Mouse (Mus musculus) forebrain, embryonic 12.5 days (tissue): Measurements from ENCODE around the gene Vars. TPM values are rescaled to one million over a fixed set of nuclear protein-coding genes. Genes with fewer than 3 reads are reported as not detected.
A peak's percentile ranks its signal among the peaks of the same experiment; 100 is the strongest.
"Not testable (repeated sequence)": the region's sequence is repeated elsewhere in the genome, so short reads cannot be mapped to it uniquely, and the experiment has no call there.

Experiments used
- ATAC-seq: fragments of 200-750 bp; cut with Nextera tagmentation; 2 replicates; pipeline ENCODE4 v1.8.0; 2017; ENCODE audit warnings: moderate TSS enrichment; ENCODE audit not compliant: low FRiP score
- H3K27ac ChIP-seq: fragments of 300-500 bp; sonication (generic); 2 replicates; pipeline ENCODE4 v1.5.1; 2016; ENCODE audit warnings: mild to moderate bottlenecking
- H3K27me3 ChIP-seq: fragments of 300-500 bp; sonication (generic); 2 replicates; pipeline ENCODE4 v1.6.1; 2016; ENCODE audit warnings: mild to moderate bottlenecking
- H3K36me3 ChIP-seq: fragments of 300-500 bp; sonication (generic); replicated peaks from 2 replicates; pipeline ENCODE4 v1.6.1; 2016; ENCODE audit warnings: mild to moderate bottlenecking
- H3K4me1 ChIP-seq: fragments of 300-500 bp; sonication (generic); 2 replicates; pipeline ENCODE4 v1.6.1; 2016
- H3K4me2 ChIP-seq: fragments of 300-500 bp; sonication (generic); 2 replicates; pipeline ENCODE4 v1.6.1; 2016; ENCODE audit warnings: mild to moderate bottlenecking, moderate library complexity
- H3K4me3 ChIP-seq: fragments of 300-500 bp; sonication (generic); replicated peaks from 2 replicates; pipeline ENCODE4 v1.5.1; 2016; ENCODE audit warnings: mild to moderate bottlenecking
- H3K9ac ChIP-seq: fragments of 300-500 bp; sonication (generic); 2 replicates; pipeline ENCODE4 v1.6.1; 2016; ENCODE audit warnings: mild to moderate bottlenecking
- H3K9me3 ChIP-seq: fragments of 300-500 bp; sonication (generic); 2 replicates; pipeline ENCODE4 v1.6.1; 2016
- WGBS: fragments of 180-500 bp; shearing (Covaris S2); methylation state at CpG from one replicate; pipeline ENCODE4 v1.1.7; 2016; 5-methylcytosine and 5-hydroxymethylcytosine counted together
- polyA plus RNA-seq: library from polyadenylated mRNA; unstranded; fragments of >200 nt; fragmentation: Nextera tagmentation; extraction: Ambion mirVana; gene quantifications from 2 replicates; pipeline ENCODE4 v1.2.1, GENCODE M21; 2016

The Vars gene
- polyA plus RNA-seq, 1 experiment from 2014 or later: 159 TPM

GRCm38 (mm10) chr17:34959881-34960515, 40.8 kb upstream of the Vars start:
- Histone ChIP-seq H3K9ac (peak overlapping the region; percentile 58; the same call in 1 of the 2 replicates), H3K9me3 (no peaks in the 10 kb centered on the region), H3K4me1 (peaks cover 11% of the 10 kb centered on the region), H3K4me2 (peak overlapping the region; percentile 80), H3K27me3 (peaks cover 39% of the 10 kb centered on the region), H3K27ac (no peak overlapping the region; the same call in 1 of the 2 replicates), H3K36me3 (no peaks in the 10 kb centered on the region), H3K4me3 (peak overlapping the region; percentile 49)
- ATAC-seq: peak; percentile 3; the same call in 1 of the 2 replicates
- 15% methylated on average over 12 of the region's 12 CpGs for WGBS

- Histone ChIP-seq H3K9me3 (no peaks in the 10 kb centered on the region), H3K27me3 (peaks cover 35% of the 10 kb centered on the region), H3K27ac (no peak overlapping the region), H3K4me2 (no peak overlapping the region), H3K36me3 (no peaks in the 10 kb centered on the region), H3K4me3 (no peak overlapping the region), H3K4me1 (peaks cover 11% of the 10 kb centered on the region), H3K9ac (no peak overlapping the region)
- no peak for ATAC-seq
Observed at GRCm38 (mm10) chr17:34960702-34961493, 39.9 kb upstream of the Vars start.

GRCm38 (mm10) chr17:34962125-34962524, 38.7 kb upstream of the Vars start:
- no peaks in the 10 kb centered on the region for H3K9me3 ChIP-seq
- no peak overlapping the region for H3K4me3 ChIP-seq
- 41% methylated on average over 3 of the region's 3 CpGs for WGBS
- ATAC-seq: no peak
- H3K27me3 ChIP-seq: peaks cover 32% of the 10 kb centered on the region
- no peak overlapping the region for H3K9ac ChIP-seq
- H3K27ac ChIP-seq: no peak overlapping the region
- no peak overlapping the region for H3K4me2 ChIP-seq
- H3K4me1 ChIP-seq: peaks cover 11% of the 10 kb centered on the region
- no peaks in the 10 kb centered on the region for H3K36me3 ChIP-seq

GRCm38 (mm10) chr17:34962841-34963240, 37.9 kb upstream of the Vars start:
- 56% methylated on average over 1 of the region's 1 CpGs for WGBS
- no peak for ATAC-seq
- Histone ChIP-seq H3K4me2 (no peak overlapping the region), H3K4me1 (peaks cover 11% of the 10 kb centered on the region), H3K36me3 (no peaks in the 10 kb centered on the region), H3K9me3 (no peaks in the 10 kb centered on the region), H3K9ac (no peak overlapping the region), H3K27me3 (peaks cover 39% of the 10 kb centered on the region), H3K4me3 (no peak overlapping the region), H3K27ac (no peak overlapping the region)

GRCm38 (mm10) chr17:34964640-34965049, 36.1 kb upstream of the Vars start:
- WGBS: 6% methylated on average over 1 of the region's 1 CpGs
- Histone ChIP-seq H3K27me3 (peaks cover 57% of the 10 kb centered on the region), H3K4me1 (peaks cover 7% of the 10 kb centered on the region), H3K9ac (no peak overlapping the region), H3K4me2 (no peak overlapping the region), H3K9me3 (no peaks in the 10 kb centered on the region), H3K4me3 (no peak overlapping the region), H3K36me3 (no peaks in the 10 kb centered on the region), H3K27ac (no peak overlapping the region)
- no peak for ATAC-seq

GRCm38 (mm10) chr17:34965627-34966026, 35.2 kb upstream of the Vars start:
- Histone ChIP-seq H3K4me2 (no peak overlapping the region), H3K27ac (no peak overlapping the region), H3K9me3 (no peaks in the 10 kb centered on the region), H3K9ac (no peak overlapping the region), H3K4me3 (no peak overlapping the region), H3K4me1 (no peaks in the 10 kb centered on the region), H3K36me3 (no peaks in the 10 kb centered on the region), H3K27me3 (peaks cover 60% of the 10 kb centered on the region)
- WGBS: 84% methylated on average over 5 of the region's 5 CpGs
- no peak for ATAC-seq

GRCm38 (mm10) chr17:34969822-34970221, 31.0 kb upstream of the Vars start, which contains the start of gene Gm20481:
TSS of gene Gm20481 (plus strand) at chr17:34969912.
- not testable (repeated sequence) for H3K9me3 ChIP-seq, H3K36me3 ChIP-seq, H3K27ac ChIP-seq, H3K4me3 ChIP-seq, H3K9ac ChIP-seq, H3K4me2 ChIP-seq, H3K4me1 ChIP-seq, ATAC-seq
- H3K27me3 ChIP-seq: peaks cover 46% of the 10 kb centered on the region
- WGBS: 75% methylated on average over 9 of the region's 11 CpGs

- H3K9me3 ChIP-seq, H3K4me1 ChIP-seq, H3K4me2 ChIP-seq, H3K4me3 ChIP-seq, H3K36me3 ChIP-seq, H3K27ac ChIP-seq, ATAC-seq, H3K9ac ChIP-seq: not testable (repeated sequence)
- peaks cover 41% of the 10 kb centered on the region for H3K27me3 ChIP-seq
- WGBS: 38% methylated on average over 26 of the region's 37 CpGs
Observed at GRCm38 (mm10) chr17:34970850-34971249, 29.9 kb upstream of the Vars start.

- WGBS: 4% methylated on average over 26 of the region's 43 CpGs
- Histone ChIP-seq H3K27me3 (peaks cover 39% of the 10 kb centered on the region), H3K4me2 (peak overlapping the region; percentile 71), H3K4me3 (peak overlapping the region; percentile 38)
- not testable (repeated sequence) for H3K36me3 ChIP-seq, H3K4me1 ChIP-seq, H3K9me3 ChIP-seq, H3K27ac ChIP-seq, H3K9ac ChIP-seq
- peak; percentile 44; the same call in 1 of the 2 replicates for ATAC-seq
Observed at GRCm38 (mm10) chr17:34971694-34972068, 29.1 kb upstream of the Vars start.

- H3K4me2 ChIP-seq: peak within 1 kb of the TSS; percentile 71
- H3K4me3 ChIP-seq: peak within 1 kb of the TSS; percentile 38
- 1% methylated on average over 27 of the region's 33 CpGs for WGBS
- H3K27ac ChIP-seq, H3K9me3 ChIP-seq, H3K4me1 ChIP-seq, H3K36me3 ChIP-seq: not testable (repeated sequence)
- ATAC-seq: peak; percentile 95
- peaks cover 37% of the 10 kb centered on the region for H3K27me3 ChIP-seq
- H3K9ac ChIP-seq: peak within 1 kb of the TSS; percentile 27; the same call in 1 of the 2 replicates
Observed at GRCm38 (mm10) chr17:34972069-34972749, 28.6 kb upstream of the Vars start, which contains the start of the genes Hspa1a and Hspa1l. TSS of gene Hspa1a (minus strand) at chr17:34972156. TSS of gene Hspa1l (plus strand) at chr17:34972703.

- Histone ChIP-seq H3K4me3 (no peak overlapping the region), H3K36me3 (no peaks in the 10 kb centered on the region), H3K4me1 (peaks cover 15% of the 10 kb centered on the region), H3K4me2 (no peak overlapping the region), H3K27me3 (peaks cover 10% of the 10 kb centered on the region; the same call in 1 of the 2 replicates), H3K9me3 (no peaks in the 10 kb centered on the region), H3K27ac (no peak overlapping the region), H3K9ac (no peak overlapping the region)
- 88% methylated on average over 3 of the region's 3 CpGs for WGBS
- no peak for ATAC-seq
Observed at GRCm38 (mm10) chr17:34975581-34976492, 24.9 kb upstream of the Vars start.
